Mouse (Mus musculus): Measurements from ENCODE around the gene Emc1.
A peak's percentile ranks its signal among the peaks of the same experiment; 100 is the strongest.

Emc1 gene

GRCm38 (mm10) chr4:139351931-139352711, at the start of gene Emc1, which contains the start of the genes Mrto4 and Ubr4:
Emc1 (plus strand) TSS chr4:139352587.
Mrto4 (minus strand) TSS chr4:139352576.
Ubr4 (plus strand) TSS chr4:139352609.
- DNase-seq, result peak; percentile 79 to 80

- no peak for DNase-seq
These were observed 46.9 kb upstream of the Emc1 start for GRCm38 (mm10) chr4:139305521-139305920.

GRCm38 (mm10) chr4:139307916-139308315, 44.5 kb upstream of the Emc1 start:
- DNase-seq, result no peak

- no peak for DNase-seq
These were observed 42.7 kb upstream of the Emc1 start for GRCm38 (mm10) chr4:139309651-139310050.

GRCm38 (mm10) chr4:139310171-139310898, 42.1 kb upstream of the Emc1 start, which contains the start of the genes Pqlc2 and Akr7a5:
Pqlc2 (minus strand) TSS chr4:139310708.
Akr7a5 (plus strand) TSS chr4:139310744.
- peak; percentile 97 to 99 for DNase-seq

- no peak for DNase-seq
These were observed 41.3 kb upstream of the Emc1 start for GRCm38 (mm10) chr4:139310899-139311701.

GRCm38 (mm10) chr4:139311707-139312106, 40.7 kb upstream of the Emc1 start:
- DNase-seq, result no peak

GRCm38 (mm10) chr4:139312632-139313031, 39.8 kb upstream of the Emc1 start:
- DNase-seq, result peak; percentile 45 to 55

- no peak for DNase-seq
These were observed 33.9 kb upstream of the Emc1 start for GRCm38 (mm10) chr4:139318449-139318848.

- DNase-seq, result no peak
These were observed 32.6 kb upstream of the Emc1 start for GRCm38 (mm10) chr4:139319740-139320139.

- peak; percentile 83 to 86 for DNase-seq
These were observed 21.8 kb upstream of the Emc1 start for GRCm38 (mm10) chr4:139330605-139331004.

- DNase-seq, result no peak
These were observed 17.6 kb upstream of the Emc1 start for GRCm38 (mm10) chr4:139334631-139335295.

- DNase-seq, result no peak
These were observed 16.9 kb upstream of the Emc1 start for GRCm38 (mm10) chr4:139335507-139335906.

GRCm38 (mm10) chr4:139336822-139337483, 15.4 kb upstream of the Emc1 start:
- DNase-seq, result peak; percentile 78 to 80

- no peak for DNase-seq
These were observed 14.2 kb upstream of the Emc1 start for GRCm38 (mm10) chr4:139338145-139338544.

GRCm38 (mm10) chr4:139340835-139341234, 11.6 kb upstream of the Emc1 start:
- DNase-seq, result no peak

- no peak for DNase-seq
These were observed 10.7 kb upstream of the Emc1 start for GRCm38 (mm10) chr4:139341556-139342233.

GRCm38 (mm10) chr4:139343718-139344117, 8.7 kb upstream of the Emc1 start:
- DNase-seq, result no peak

- no peak for DNase-seq
These were observed 6.9 kb upstream of the Emc1 start for GRCm38 (mm10) chr4:139345416-139346019.

GRCm38 (mm10) chr4:139352832-139353231, 445 bp downstream of the Emc1 start:
- DNase-seq, result no peak

GRCm38 (mm10) chr4:139357211-139357610, 4.8 kb downstream of the Emc1 start:
- DNase-seq, result no peak

Data from thymus, postnatal 36 days (tissue).